Mouse (Mus musculus) midbrain, embryonic 15.5 days (tissue): ENCODE measurements at regions not wholly inside any gene's neighbourhood (a gene's known extent, or its start where the extent isn't known, plus 50 kb on each side); places are given as distances from the start of the nearest gene placed in this dataset.

Source experiments
- ATAC-seq: fragments of 200-750 bp; cut with Nextera tagmentation; replicated peaks from 2 replicates; pipeline ENCODE4 v1.8.0; 2017; ENCODE audit warnings: moderate TSS enrichment
- H3K27ac ChIP-seq: fragments of 300-500 bp; sonication (generic); 2 replicates; pipeline ENCODE4 v1.5.1; 2015; ENCODE audit warnings: mild to moderate bottlenecking, inconsistent platforms
- H3K27me3 ChIP-seq: fragments of 300-500 bp; sonication (generic); replicated peaks from 2 replicates; pipeline ENCODE4 v1.6.1; 2015; ENCODE audit warnings: inconsistent platforms
- H3K36me3 ChIP-seq: fragments of 300-500 bp; sonication (generic); replicated peaks from 2 replicates; pipeline ENCODE4 v1.6.1; 2015; ENCODE audit warnings: inconsistent platforms
- H3K4me1 ChIP-seq: fragments of 300-500 bp; sonication (generic); 2 replicates; pipeline ENCODE4 v1.6.1; 2015; ENCODE audit warnings: inconsistent platforms
- H3K4me2 ChIP-seq: fragments of 300-500 bp; sonication (generic); 2 replicates; pipeline ENCODE4 v1.6.1; 2015; ENCODE audit warnings: inconsistent platforms, mild to moderate bottlenecking, moderate library complexity
- H3K4me3 ChIP-seq: fragments of 300-500 bp; sonication (generic); 2 replicates; pipeline ENCODE4 v1.5.1; 2015; ENCODE audit warnings: mild to moderate bottlenecking, inconsistent platforms
- H3K9ac ChIP-seq: fragments of 300-500 bp; sonication (generic); 2 replicates; pipeline ENCODE4 v1.6.1; 2015; ENCODE audit warnings: mild to moderate bottlenecking, inconsistent platforms
- H3K9me3 ChIP-seq: fragments of 300-500 bp; sonication (generic); 2 replicates; pipeline ENCODE4 v1.6.1; 2016; ENCODE audit warnings: inconsistent platforms
- WGBS: fragments of 180-500 bp; shearing (Covaris S2); methylation state at CpG from one replicate; pipeline ENCODE4 v1.1.7; 2015; ENCODE audit warnings: mixed read lengths; 5-methylcytosine and 5-hydroxymethylcytosine counted together

- Histone ChIP-seq H3K4me1 (no peaks in the 10 kb centered on the region), H3K4me3 (no peak overlapping the region), H3K9me3 (no peaks in the 10 kb centered on the region), H3K4me2 (no peak overlapping the region), H3K36me3 (no peaks in the 10 kb centered on the region), H3K9ac (no peak overlapping the region), H3K27me3 (no peaks in the 10 kb centered on the region), H3K27ac (no peak overlapping the region)
- no peak for ATAC-seq
- 39% methylated on average over 2 of the region's 2 CpGs for WGBS
Observed at GRCm38 (mm10) chrX:23499320-23499719, 134.4 kb upstream of the Klhl13 start.

GRCm38 (mm10) chrX:23495199-23495598 lies 130.3 kb upstream of the Klhl13 start:
- 13% methylated on average over 1 of the region's 1 CpGs for WGBS
- Histone ChIP-seq H3K36me3 (no peaks in the 10 kb centered on the region), H3K27ac (no peak overlapping the region), H3K4me2 (no peak overlapping the region), H3K4me3 (no peak overlapping the region), H3K9ac (no peak overlapping the region), H3K9me3 (no peaks in the 10 kb centered on the region), H3K4me1 (no peaks in the 10 kb centered on the region), H3K27me3 (no peaks in the 10 kb centered on the region)
- ATAC-seq = no peak

- no peaks in the 10 kb centered on the region for H3K27me3 ChIP-seq
- no peak overlapping the region for H3K27ac ChIP-seq
- ATAC-seq = no peak
- H3K9me3 ChIP-seq = no peaks in the 10 kb centered on the region
- no peaks in the 10 kb centered on the region for H3K4me1 ChIP-seq
- no peaks in the 10 kb centered on the region for H3K36me3 ChIP-seq
- no peak overlapping the region for H3K4me3 ChIP-seq
- no peak overlapping the region for H3K4me2 ChIP-seq
- H3K9ac ChIP-seq = no peak overlapping the region
- 64% methylated on average over 1 of the region's 1 CpGs for WGBS
Observed at GRCm38 (mm10) chrX:23476868-23477267, 112.0 kb upstream of the Klhl13 start.

- Histone ChIP-seq H3K4me2 (no peak overlapping the region), H3K4me3 (no peak overlapping the region), H3K4me1 (no peaks in the 10 kb centered on the region), H3K36me3 (no peaks in the 10 kb centered on the region), H3K9me3 (no peaks in the 10 kb centered on the region), H3K27ac (no peak overlapping the region), H3K9ac (no peak overlapping the region), H3K27me3 (no peaks in the 10 kb centered on the region)
- no peak for ATAC-seq
Observed at GRCm38 (mm10) chrX:23466031-23466430, 101.1 kb upstream of the Klhl13 start.

- Histone ChIP-seq H3K4me1 (no peaks in the 10 kb centered on the region), H3K9me3 (no peaks in the 10 kb centered on the region), H3K27ac (no peak overlapping the region), H3K36me3 (no peaks in the 10 kb centered on the region), H3K4me3 (no peak overlapping the region), H3K27me3 (no peaks in the 10 kb centered on the region), H3K9ac (no peak overlapping the region), H3K4me2 (no peak overlapping the region)
- ATAC-seq = no peak
- 80% methylated on average over 3 of the region's 3 CpGs for WGBS
Observed at GRCm38 (mm10) chrX:23453616-23454015, 88.7 kb upstream of the Klhl13 start.

- no peak overlapping the region for H3K9ac ChIP-seq
- H3K27ac ChIP-seq = 0 out of 2 replicates have a peak overlapping the region, but pooled peaks have one; percentile 42
- no peaks in the 10 kb centered on the region for H3K36me3 ChIP-seq
- H3K4me3 ChIP-seq = no peak overlapping the region
- WGBS = 67% methylated on average over 1 of the region's 1 CpGs
- H3K4me2 ChIP-seq = no peak overlapping the region
- H3K9me3 ChIP-seq = no peaks in the 10 kb centered on the region
- ATAC-seq = peak; percentile 92
- H3K27me3 ChIP-seq = no peaks in the 10 kb centered on the region
- no peaks in the 10 kb centered on the region for H3K4me1 ChIP-seq
Observed at GRCm38 (mm10) chrX:23422746-23423145, 57.9 kb upstream of the Klhl13 start.

GRCm38 (mm10) chrX:23417525-23417924 lies 52.6 kb upstream of the Klhl13 start:
- Histone ChIP-seq H3K4me2 (no peak overlapping the region), H3K4me1 (no peaks in the 10 kb centered on the region), H3K9me3 (no peaks in the 10 kb centered on the region), H3K9ac (no peak overlapping the region), H3K27me3 (no peaks in the 10 kb centered on the region), H3K4me3 (no peak overlapping the region), H3K36me3 (no peaks in the 10 kb centered on the region), H3K27ac (no peak overlapping the region)
- no peak for ATAC-seq
- WGBS = 84% methylated on average over 1 of the region's 1 CpGs
